Mouse (Mus musculus) ES-Bruce4 (cell line): ENCODE measurements around the gene Col18a1. TPM values are rescaled to one million over a fixed set of nuclear protein-coding genes. Genes with fewer than 3 reads are reported as not detected.

ENCODE experiments used
- H3K27ac ChIP-seq: 2 replicates; pipeline ENCODE4 v1.5.1; 2012; ENCODE audit warnings: low read length, inconsistent platforms; ENCODE audit not compliant: insufficient read depth
- H3K27me3 ChIP-seq: 2 replicates; pipeline ENCODE4 v1.6.1; 2012; ENCODE audit warnings: mild to moderate bottlenecking, low read length, inconsistent platforms; ENCODE audit not compliant: control insufficient read depth, poor library complexity, insufficient read depth, severe bottlenecking
- H3K36me3 ChIP-seq: 2 replicates; pipeline ENCODE4 v1.6.1; 2012; ENCODE audit warnings: inconsistent platforms, mild to moderate bottlenecking, low read length, moderate library complexity; ENCODE audit not compliant: control insufficient read depth, poor library complexity, insufficient read depth, severe bottlenecking
- H3K4me1 ChIP-seq: one replicate; pipeline ENCODE4 v1.8.1; 2011; ENCODE audit warnings: low read length; ENCODE audit not compliant: control insufficient read depth, insufficient read depth
- H3K4me3 ChIP-seq: 2 replicates; pipeline ENCODE4 v1.5.1; 2011; ENCODE audit warnings: low read depth, mild to moderate bottlenecking, low read length
- H3K9ac ChIP-seq: 2 replicates; pipeline ENCODE4 v1.6.1; 2012; ENCODE audit warnings: low read depth, mild to moderate bottlenecking, inconsistent platforms; ENCODE audit not compliant: poor library complexity, severe bottlenecking
- H3K9me3 ChIP-seq: replicated peaks from 2 replicates; pipeline ENCODE4 v1.6.1; 2012; ENCODE audit warnings: mild to moderate bottlenecking, low read length, inconsistent platforms; ENCODE audit not compliant: control insufficient read depth, poor library complexity, insufficient read depth, severe bottlenecking
- CTCF ChIP-seq: IDR thresholded peaks from one replicate; pipeline ENCODE4 v1.8.1; 2011; ENCODE audit warnings: low read depth, low read length
- EP300 ChIP-seq: IDR thresholded peaks from 2 replicates; pipeline ENCODE4 v1.6.1; 2011; ENCODE audit warnings: low read depth, low read length; ENCODE audit not compliant: insufficient read depth
- POLR2A ChIP-seq: IDR thresholded peaks from one replicate; pipeline ENCODE4 v1.8.1; 2011; ENCODE audit warnings: low read length; ENCODE audit not compliant: insufficient read depth
- polyA plus RNA-seq: library from polyadenylated mRNA; stranded (reverse); fragments of >200 nt; gene quantifications from 2 replicates; pipeline ENCODE4 v1.2.4, GENCODE M21; 2011; ENCODE audit warnings: low read depth; ENCODE audit not compliant: missing spikeins, insufficient read depth, insufficient read length

Gene Col18a1
- polyA plus RNA-seq, 1 experiment, result 273 TPM

DNA sequence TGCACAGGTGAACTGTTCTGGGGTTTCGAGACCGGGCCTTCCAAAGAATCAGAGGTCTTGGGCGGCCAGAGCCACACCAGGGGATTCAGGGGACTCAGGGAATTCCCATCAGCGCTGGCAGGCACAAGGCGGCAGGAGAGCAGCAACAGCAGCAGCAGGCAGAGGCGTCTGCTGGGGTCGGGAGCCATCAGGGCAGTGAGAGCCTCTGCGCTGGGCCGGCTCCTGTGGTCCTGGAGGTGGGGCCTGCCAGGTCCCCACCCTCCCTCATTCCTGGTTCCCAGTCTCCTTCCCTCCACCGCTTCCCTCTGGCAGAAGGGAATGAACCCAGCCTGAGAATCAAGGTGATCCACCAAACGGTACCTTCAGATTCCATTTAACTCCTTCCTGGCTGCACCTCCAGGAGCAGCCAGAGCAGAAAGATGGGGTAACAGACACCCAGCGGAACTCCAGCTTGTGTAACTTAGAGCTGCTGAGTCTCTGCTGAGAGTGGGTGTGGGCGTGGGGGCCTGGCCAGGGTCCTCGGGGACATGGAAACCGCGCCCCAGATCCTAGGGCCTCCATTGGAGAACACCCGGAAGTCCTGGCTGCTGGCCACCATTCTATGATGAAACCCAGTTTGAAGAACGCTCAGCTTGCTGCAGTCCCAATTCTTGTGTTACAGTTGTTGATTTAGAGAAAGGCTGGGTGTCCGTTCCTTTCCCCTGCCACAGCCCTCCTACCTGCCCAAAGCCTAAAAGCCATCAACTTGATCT is 52.7 kb downstream of the Col18a1 start:
- Histone ChIP-seq H3K9me3 (no peaks in the 10 kb centered on the region), H3K36me3 (peaks cover 9% of the 10 kb centered on the region), H3K4me1 (no peaks in the 10 kb centered on the region), H3K27ac (no peak overlapping the region), H3K9ac (no peak overlapping the region), H3K27me3 (no peaks in the 10 kb centered on the region), H3K4me3 (peak overlapping the region; percentile 32)
- TF ChIP-seq POLR2A, result no peak
- TF ChIP-seq CTCF, result no peak
- TF ChIP-seq EP300, result no peak

- no peak overlapping the region for H3K4me3 ChIP-seq
- H3K36me3 ChIP-seq, result peaks cover 9% of the 10 kb centered on the region
- no peaks in the 10 kb centered on the region for H3K9me3 ChIP-seq
- no peaks in the 10 kb centered on the region for H3K4me1 ChIP-seq
- no peak overlapping the region for H3K27ac ChIP-seq
- TF ChIP-seq EP300 (no peak), CTCF (no peak), POLR2A (no peak)
- no peaks in the 10 kb centered on the region for H3K27me3 ChIP-seq
- H3K9ac ChIP-seq, result no peak overlapping the region
Observed at GRCm38 (mm10) chr10:77111550-77112249, 54.6 kb downstream of the Col18a1 start.

GRCm38 (mm10) chr10:77110843-77111242 is 55.5 kb downstream of the Col18a1 start:
- H3K4me3 ChIP-seq, result no peak overlapping the region
- H3K27ac ChIP-seq, result no peak overlapping the region

GRCm38 (mm10) chr10:77110010-77110409 is 56.3 kb downstream of the Col18a1 start:
- Histone ChIP-seq H3K27me3 (no peaks in the 10 kb centered on the region), H3K9ac (no peak overlapping the region), H3K36me3 (peaks cover 9% of the 10 kb centered on the region), H3K9me3 (no peaks in the 10 kb centered on the region), H3K4me1 (no peaks in the 10 kb centered on the region), H3K4me3 (no peak overlapping the region), H3K27ac (no peak overlapping the region)
- TF ChIP-seq CTCF (no peak), EP300 (no peak), POLR2A (no peak)

More at GRCm38 (mm10) chr10:77110843-77111242, 55.5 kb downstream of the Col18a1 start:
- H3K9me3 ChIP-seq, result no peaks in the 10 kb centered on the region
- H3K27me3 ChIP-seq, result no peaks in the 10 kb centered on the region
- H3K36me3 ChIP-seq, result peaks cover 9% of the 10 kb centered on the region
- no peak overlapping the region for H3K9ac ChIP-seq
- no peaks in the 10 kb centered on the region for H3K4me1 ChIP-seq
- TF ChIP-seq CTCF (no peak), POLR2A (no peak), EP300 (no peak)

- H3K9me3 ChIP-seq, result no peaks in the 10 kb centered on the region
- H3K4me3 ChIP-seq, result no peak overlapping the region
- no peaks in the 10 kb centered on the region for H3K4me1 ChIP-seq
- H3K27ac ChIP-seq, result no peak overlapping the region
- H3K9ac ChIP-seq, result no peak overlapping the region
- peaks cover 6% of the 10 kb centered on the region for H3K36me3 ChIP-seq
- no peaks in the 10 kb centered on the region for H3K27me3 ChIP-seq
- no peak for TF ChIP-seq EP300
- TF ChIP-seq CTCF, result no peak
- no peak for TF ChIP-seq POLR2A
Observed at GRCm38 (mm10) chr10:77108106-77108505, 58.2 kb downstream of the Col18a1 start.

DNA sequence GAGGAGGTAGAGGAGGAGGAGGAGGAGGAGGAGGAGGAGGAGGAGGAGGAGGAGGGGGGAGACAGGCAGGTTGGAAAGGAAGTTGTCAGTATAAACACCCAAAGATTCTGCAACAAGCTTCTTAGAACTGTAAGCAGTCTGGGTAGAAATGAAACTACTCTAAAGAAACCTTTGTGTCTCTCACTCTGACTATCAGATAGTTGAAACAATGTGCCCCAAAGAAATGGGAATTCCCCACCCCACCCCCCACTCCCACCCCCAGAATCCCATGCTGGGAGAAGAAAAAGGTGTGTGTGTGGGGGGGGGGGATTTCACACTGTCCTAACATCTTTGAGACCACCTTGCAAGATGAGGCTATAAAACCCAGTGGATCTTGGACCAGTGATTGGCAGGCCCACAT is 62.0 kb downstream of the Col18a1 start:
- Histone ChIP-seq H3K9me3 (no peaks in the 10 kb centered on the region), H3K27ac (no peak overlapping the region), H3K4me3 (no peak overlapping the region), H3K36me3 (no peaks in the 10 kb centered on the region), H3K9ac (no peak overlapping the region), H3K4me1 (no peaks in the 10 kb centered on the region), H3K27me3 (no peaks in the 10 kb centered on the region)
- no peak for TF ChIP-seq EP300
- TF ChIP-seq POLR2A, result no peak
- no peak for TF ChIP-seq CTCF
